Mouse (Mus musculus): Measurements from ENCODE around the gene Snapc4. TPM values are rescaled to one million over a fixed set of nuclear protein-coding genes. Genes with fewer than 3 reads are reported as not detected.

Snapc4 gene
- total and polyA plus RNA-seq, 2 experiments from 2014 or later, result 29.1 to 44.7 TPM

GRCm38 (mm10) chr2:26417066-26417465, 36.6 kb upstream of the Snapc4 start:
- Histone ChIP-seq H3K27me3 (ENCODE audit: insufficient read depth, low read length) (no peaks in the 10 kb centered on the region), H3K27ac (ENCODE audit: low read depth, low read length) (no peak overlapping the region), H3K4me2 (ENCODE audit: low read depth, low read length, poor library complexity, severe bottlenecking) (no peak overlapping the region), H3K36me3 (ENCODE audit: insufficient read depth, low read length) (peaks cover 73% of the 10 kb centered on the region), H3K9ac (replicated peaks; ENCODE audit: low read length, poor library complexity, severe bottlenecking) (no peak overlapping the region), H3K4me1 (ENCODE audit: insufficient read depth, low read length) (no peaks in the 10 kb centered on the region), H3K4me3 (ENCODE audit: low read depth, low read length) (no peak overlapping the region), H3K9me3 (ENCODE audit: low read length) (no peaks in the 10 kb centered on the region)
- ATAC-seq (ENCODE audit: low FRiP score) (no peak), DNase-seq (ENCODE audit: low spot score) (no peak)
- no peak for TF ChIP-seq CTCF (IDR thresholded peaks at IDR 0.05)

GRCm38 (mm10) chr2:26410931-26411411, 30.5 kb upstream of the Snapc4 start:
- peak; percentile 37 for DNase-seq (ENCODE audit: low spot score)
- no peak overlapping the region for H3K4me3 ChIP-seq (ENCODE audit: low read depth, low read length)
- H3K9ac ChIP-seq (replicated peaks; ENCODE audit: low read length, poor library complexity, severe bottlenecking), result no peak overlapping the region
- H3K4me1 ChIP-seq (ENCODE audit: insufficient read depth, low read length), result peaks cover 22% of the 10 kb centered on the region
- 75% methylated on average over 5 of the region's 5 CpGs for WGBS
- no peak overlapping the region for H3K4me2 ChIP-seq (ENCODE audit: low read depth, low read length, poor library complexity, severe bottlenecking)
- peaks cover 45% of the 10 kb centered on the region for H3K36me3 ChIP-seq (ENCODE audit: insufficient read depth, low read length)
- H3K27me3 ChIP-seq (ENCODE audit: insufficient read depth, low read length), result no peaks in the 10 kb centered on the region
- no peak overlapping the region for H3K27ac ChIP-seq (ENCODE audit: low read depth, low read length)
- ATAC-seq (ENCODE audit: low FRiP score), result no peak
- H3K9me3 ChIP-seq (ENCODE audit: low read length), result no peaks in the 10 kb centered on the region
- no peak for TF ChIP-seq CTCF (IDR thresholded peaks at IDR 0.05)

- H3K4me3 ChIP-seq (ENCODE audit: low read depth, low read length), result no peak overlapping the region
- H3K4me1 ChIP-seq (ENCODE audit: insufficient read depth, low read length), result peaks cover 25% of the 10 kb centered on the region
- 65% methylated on average over 5 of the region's 5 CpGs for WGBS
- H3K27me3 ChIP-seq (ENCODE audit: insufficient read depth, low read length), result no peaks in the 10 kb centered on the region
- peaks cover 36% of the 10 kb centered on the region for H3K36me3 ChIP-seq (ENCODE audit: insufficient read depth, low read length)
- H3K4me2 ChIP-seq (ENCODE audit: low read depth, low read length, poor library complexity, severe bottlenecking), result no peak overlapping the region
- H3K9me3 ChIP-seq (ENCODE audit: low read length), result no peaks in the 10 kb centered on the region
- ATAC-seq (ENCODE audit: low FRiP score) (no peak), DNase-seq (ENCODE audit: low spot score) (no peak)
- peak; percentile 37 for TF ChIP-seq CTCF (IDR thresholded peaks at IDR 0.05)
- H3K9ac ChIP-seq (replicated peaks; ENCODE audit: low read length, poor library complexity, severe bottlenecking), result no peak overlapping the region
- H3K27ac ChIP-seq (ENCODE audit: low read depth, low read length), result no peak overlapping the region
These were observed 29.6 kb upstream of the Snapc4 start for GRCm38 (mm10) chr2:26410091-26410490.

GRCm38 (mm10) chr2:26409362-26409761, 28.9 kb upstream of the Snapc4 start:
- DNase-seq (ENCODE audit: low spot score) (no peak), ATAC-seq (ENCODE audit: low FRiP score) (no peak; the same call in 1 of the 2 replicates)
- Histone ChIP-seq H3K27ac (ENCODE audit: low read depth, low read length) (no peak overlapping the region), H3K9me3 (ENCODE audit: low read length) (no peaks in the 10 kb centered on the region), H3K9ac (replicated peaks; ENCODE audit: low read length, poor library complexity, severe bottlenecking) (no peak overlapping the region), H3K4me1 (ENCODE audit: insufficient read depth, low read length) (peaks cover 30% of the 10 kb centered on the region), H3K4me3 (ENCODE audit: low read depth, low read length) (peak overlapping the region; percentile 84; the same call in 1 of the 2 replicates), H3K36me3 (ENCODE audit: insufficient read depth, low read length) (peaks cover 34% of the 10 kb centered on the region), H3K27me3 (ENCODE audit: insufficient read depth, low read length) (no peaks in the 10 kb centered on the region), H3K4me2 (ENCODE audit: low read depth, low read length, poor library complexity, severe bottlenecking) (peak overlapping the region; percentile 84)
- 59% methylated on average over 3 of the region's 3 CpGs for WGBS
- TF ChIP-seq CTCF (IDR thresholded peaks at IDR 0.05), result no peak

- peak within 1 kb of the TSS; percentile 84 for H3K4me2 ChIP-seq (ENCODE audit: low read depth, low read length, poor library complexity, severe bottlenecking)
- peak; percentile 94 for ATAC-seq (ENCODE audit: low FRiP score)
- H3K27me3 ChIP-seq (ENCODE audit: insufficient read depth, low read length), result no peaks in the 10 kb centered on the region
- peak within 1 kb of the TSS; percentile 85 for H3K9ac ChIP-seq (replicated peaks; ENCODE audit: low read length, poor library complexity, severe bottlenecking)
- TF ChIP-seq CTCF (IDR thresholded peaks at IDR 0.05), result peak; percentile 95
- H3K4me3 ChIP-seq (ENCODE audit: low read depth, low read length), result peak within 1 kb of the TSS; percentile 84
- H3K36me3 ChIP-seq (ENCODE audit: insufficient read depth, low read length), result peaks cover 28% of the 10 kb centered on the region
- DNase-seq (ENCODE audit: low spot score), result peak; percentile 95
- WGBS, result under 1% methylated on average over 55 of the region's 57 CpGs
- H3K4me1 ChIP-seq (ENCODE audit: insufficient read depth, low read length), result peaks cover 30% of the 10 kb centered on the region
- H3K9me3 ChIP-seq (ENCODE audit: low read length), result no peaks in the 10 kb centered on the region
- peak within 1 kb of the TSS; percentile 74 for H3K27ac ChIP-seq (ENCODE audit: low read depth, low read length)
These were observed 28.3 kb upstream of the Snapc4 start, which contains the start of gene Inpp5e for GRCm38 (mm10) chr2:26408515-26409356. Gene Inpp5e, minus strand, starts transcription at chr2:26409203.

GRCm38 (mm10) chr2:26403306-26403705, 22.9 kb upstream of the Snapc4 start:
- no peak overlapping the region for H3K4me3 ChIP-seq (ENCODE audit: low read depth, low read length)
- 76% methylated on average over 8 of the region's 8 CpGs for WGBS
- no peak overlapping the region for H3K4me2 ChIP-seq (ENCODE audit: low read depth, low read length, poor library complexity, severe bottlenecking)
- H3K27ac ChIP-seq (ENCODE audit: low read depth, low read length), result no peak overlapping the region
- H3K9ac ChIP-seq (replicated peaks; ENCODE audit: low read length, poor library complexity, severe bottlenecking), result no peak overlapping the region
- no peaks in the 10 kb centered on the region for H3K27me3 ChIP-seq (ENCODE audit: insufficient read depth, low read length)
- DNase-seq (ENCODE audit: low spot score) (no peak), ATAC-seq (ENCODE audit: low FRiP score) (no peak)
- no peak for TF ChIP-seq CTCF (IDR thresholded peaks at IDR 0.05)
- H3K36me3 ChIP-seq (ENCODE audit: insufficient read depth, low read length), result peaks cover 36% of the 10 kb centered on the region
- no peaks in the 10 kb centered on the region for H3K9me3 ChIP-seq (ENCODE audit: low read length)
- H3K4me1 ChIP-seq (ENCODE audit: insufficient read depth, low read length), result peaks cover 30% of the 10 kb centered on the region

Data from midbrain, postnatal 0 days (tissue).